Mouse (Mus musculus) bone marrow macrophage, adult 2 months (primary cell): ENCODE data around the gene Gpn3.

Experiments
- CTCF ChIP-seq: IDR thresholded peaks from 2 replicates; pipeline ENCODE4 v1.5.1; 2012; ENCODE audit warnings: low read depth, mild to moderate bottlenecking, low read length, moderate library complexity
- POLR2A ChIP-seq: IDR thresholded peaks from 2 replicates; pipeline ENCODE4 v1.6.1; 2012; ENCODE audit warnings: mild to moderate bottlenecking, low read depth, low read length, borderline replicate concordance

DNA sequence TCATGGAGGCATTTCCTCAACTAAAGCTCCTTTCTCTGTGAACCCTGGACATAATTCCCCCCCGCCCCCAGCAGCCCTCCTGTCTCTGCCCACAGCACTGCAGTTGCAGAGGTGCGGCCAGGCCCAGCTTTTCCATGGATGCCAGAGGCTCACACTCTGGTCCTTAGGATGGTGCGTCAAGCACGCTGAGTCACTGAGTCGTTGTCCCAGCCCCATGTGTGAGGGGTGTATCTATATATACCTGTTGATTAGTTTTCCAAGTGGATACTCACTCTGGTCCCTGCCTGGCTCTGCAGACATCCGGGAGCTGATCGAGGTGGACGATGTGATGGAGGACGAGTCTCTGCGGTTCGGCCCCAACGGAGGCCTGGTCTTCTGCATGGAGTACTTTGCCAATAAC, 6.5 kb downstream of the Gpn3 start:
- no peak for TF ChIP-seq CTCF
- no peak for TF ChIP-seq POLR2A
